Mouse (Mus musculus) liver, postnatal 0 days (tissue): ENCODE measurements at regions not wholly inside any gene's neighbourhood (a gene's known extent, or its start where the extent isn't known, plus 50 kb on each side); places are given as distances from the start of the nearest gene placed in this dataset.

Experiments
- CTCF ChIP-seq: sonication (generic); IDR thresholded peaks from 2 replicates; pipeline ENCODE4 v1.5.1; 2016; ENCODE audit warnings: antibody characterized with exemption, low read depth
- EP300 ChIP-seq: IDR thresholded peaks from 2 replicates; pipeline ENCODE4 v1.6.1; 2016; ENCODE audit warnings: antibody characterized with exemption, low read depth, mild to moderate bottlenecking

GRCm38 (mm10) chr1:189108260-189109035 lies 100.8 kb upstream of the Kctd3 start:
- TF ChIP-seq CTCF (no peak), EP300 (no peak)
